Mouse (Mus musculus) lung, embryonic 16.5 days (tissue): Measurements from ENCODE around the gene Uso1. TPM values are rescaled to one million over a fixed set of nuclear protein-coding genes. Genes with fewer than 3 reads are reported as not detected.

Experiments
- ATAC-seq: fragments of 200-750 bp; cut with Nextera tagmentation; 2 replicates; pipeline ENCODE4 v1.8.0; 2017; ENCODE audit warnings: low read depth, mild to moderate bottlenecking, moderate library complexity
- H3K27ac ChIP-seq: fragments of 300-500 bp; sonication (generic); 2 replicates; pipeline ENCODE4 v1.5.1; 2014; ENCODE audit warnings: mild to moderate bottlenecking, control low read depth, low read length
- H3K27me3 ChIP-seq: fragments of 300-500 bp; sonication (generic); 2 replicates; pipeline ENCODE4 v1.6.1; 2014; ENCODE audit warnings: low read depth, low read length, mixed read lengths; ENCODE audit not compliant: control insufficient read depth, insufficient read depth
- H3K36me3 ChIP-seq: fragments of 300-500 bp; sonication (generic); 2 replicates; pipeline ENCODE4 v1.6.1; 2014; ENCODE audit warnings: low read length; ENCODE audit not compliant: control insufficient read depth, insufficient read depth
- H3K4me1 ChIP-seq: fragments of 300-500 bp; sonication (generic); replicated peaks from 2 replicates; pipeline ENCODE4 v1.6.1; 2014; ENCODE audit warnings: low read length, mixed read lengths; ENCODE audit not compliant: control insufficient read depth, insufficient read depth
- H3K4me2 ChIP-seq: fragments of 300-500 bp; sonication (generic); 2 replicates; pipeline ENCODE4 v1.6.1; 2014; ENCODE audit warnings: low read depth, low read length, control low read depth
- H3K4me3 ChIP-seq: fragments of 300-500 bp; sonication (generic); 2 replicates; pipeline ENCODE4 v1.5.1; 2014; ENCODE audit warnings: mild to moderate bottlenecking, low read length, control low read depth
- H3K9ac ChIP-seq: fragments of 300-500 bp; sonication (generic); 2 replicates; pipeline ENCODE4 v1.6.1; 2014; ENCODE audit warnings: low read length, control low read depth
- H3K9me3 ChIP-seq: fragments of 300-500 bp; sonication (generic); 2 replicates; pipeline ENCODE4 v1.6.1; 2016; ENCODE audit warnings: low read length; ENCODE audit not compliant: control insufficient read depth
- WGBS: fragments of 180-500 bp; shearing (Covaris S2); extraction: QIAGEN DNeasy Blood & Tissue Kit; methylation state at CpG from one replicate; pipeline ENCODE4 v1.1.7; 2014; 5-methylcytosine and 5-hydroxymethylcytosine counted together
- polyA plus RNA-seq: library from polyadenylated mRNA; unstranded; fragments of >200 nt; fragmentation: Nextera tagmentation; extraction: Ambion mirVana; gene quantifications from 2 replicates; pipeline ENCODE4 v1.2.1, GENCODE M21; 2015

Uso1 gene
- polyA plus RNA-seq, 1 experiment from 2014 or later: 37.7 TPM

- no peak overlapping the region for H3K9ac ChIP-seq
- WGBS: 35% methylated on average over 29 of the region's 29 CpGs
- no peaks in the 10 kb centered on the region for H3K36me3 ChIP-seq
- peak overlapping the region; percentile 28 for H3K4me2 ChIP-seq
- H3K4me3 ChIP-seq: no peak overlapping the region
- ATAC-seq: peak; percentile 23; the same call in 1 of the 2 replicates
- no peaks in the 10 kb centered on the region; the same call in 1 of the 2 replicates for H3K4me1 ChIP-seq
- no peaks in the 10 kb centered on the region for H3K27me3 ChIP-seq
- no peak overlapping the region for H3K27ac ChIP-seq
- H3K9me3 ChIP-seq: no peaks in the 10 kb centered on the region
Observed at GRCm38 (mm10) chr5:92239333-92240232, 101.8 kb downstream of the Uso1 start.

GRCm38 (mm10) chr5:92240769-92241168 is 103.0 kb downstream of the Uso1 start:
- no peak overlapping the region for H3K4me3 ChIP-seq
- ATAC-seq: no peak
- no peaks in the 10 kb centered on the region for H3K9me3 ChIP-seq
- H3K27me3 ChIP-seq: no peaks in the 10 kb centered on the region
- H3K27ac ChIP-seq: no peak overlapping the region
- no peak overlapping the region for H3K4me2 ChIP-seq
- no peaks in the 10 kb centered on the region for H3K4me1 ChIP-seq
- no peaks in the 10 kb centered on the region for H3K36me3 ChIP-seq
- 89% methylated on average over 12 of the region's 12 CpGs for whole genome bisulfite sequencing
- no peak overlapping the region for H3K9ac ChIP-seq

- Histone ChIP-seq H3K27ac (no peak overlapping the region), H3K9ac (no peak overlapping the region), H3K9me3 (no peaks in the 10 kb centered on the region), H3K36me3 (no peaks in the 10 kb centered on the region), H3K4me1 (no peaks in the 10 kb centered on the region), H3K4me2 (no peak overlapping the region), H3K27me3 (no peaks in the 10 kb centered on the region), H3K4me3 (no peak overlapping the region)
- 96% methylated on average over 2 of the region's 2 CpGs for whole genome bisulfite sequencing
- ATAC-seq: no peak
Observed at GRCm38 (mm10) chr5:92244900-92245299, 107.2 kb downstream of the Uso1 start.

- H3K4me1 ChIP-seq: no peaks in the 10 kb centered on the region
- no peaks in the 10 kb centered on the region for H3K9me3 ChIP-seq
- no peak for ATAC-seq
- no peaks in the 10 kb centered on the region for H3K36me3 ChIP-seq
- H3K27me3 ChIP-seq: no peaks in the 10 kb centered on the region
- no peak overlapping the region for H3K27ac ChIP-seq
- H3K4me2 ChIP-seq: no peak overlapping the region
- 81% methylated on average over 9 of the region's 9 CpGs for WGBS
- H3K4me3 ChIP-seq: no peak overlapping the region
- no peak overlapping the region for H3K9ac ChIP-seq
Observed at GRCm38 (mm10) chr5:92245483-92245882, 107.7 kb downstream of the Uso1 start.

DNA sequence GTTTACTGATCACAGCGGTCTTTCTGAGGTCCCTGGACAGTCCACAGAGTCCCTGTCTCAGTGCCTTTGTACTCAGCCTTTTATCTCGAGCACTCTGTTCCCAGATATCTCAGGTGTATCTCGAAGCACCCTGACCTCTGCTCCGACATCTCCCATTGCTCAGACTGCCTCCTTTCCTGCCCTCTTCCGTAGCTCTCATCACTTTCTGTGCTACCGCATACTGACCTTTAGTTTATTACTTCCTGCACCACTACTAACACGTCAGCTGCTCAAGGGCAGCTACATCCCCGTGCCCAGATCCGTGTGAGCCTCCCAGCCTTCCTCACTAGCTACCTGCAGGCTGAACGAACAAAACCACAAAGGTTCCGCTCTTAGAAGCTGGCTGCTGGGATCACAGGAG is 110.9 kb downstream of the Uso1 start:
- Histone ChIP-seq H3K9ac (no peak overlapping the region), H3K27ac (no peak overlapping the region), H3K36me3 (no peaks in the 10 kb centered on the region), H3K4me2 (no peak overlapping the region), H3K9me3 (no peaks in the 10 kb centered on the region), H3K4me3 (no peak overlapping the region), H3K4me1 (no peaks in the 10 kb centered on the region), H3K27me3 (no peaks in the 10 kb centered on the region)
- ATAC-seq: no peak
- 72% methylated on average over 11 of the region's 11 CpGs for WGBS

DNA sequence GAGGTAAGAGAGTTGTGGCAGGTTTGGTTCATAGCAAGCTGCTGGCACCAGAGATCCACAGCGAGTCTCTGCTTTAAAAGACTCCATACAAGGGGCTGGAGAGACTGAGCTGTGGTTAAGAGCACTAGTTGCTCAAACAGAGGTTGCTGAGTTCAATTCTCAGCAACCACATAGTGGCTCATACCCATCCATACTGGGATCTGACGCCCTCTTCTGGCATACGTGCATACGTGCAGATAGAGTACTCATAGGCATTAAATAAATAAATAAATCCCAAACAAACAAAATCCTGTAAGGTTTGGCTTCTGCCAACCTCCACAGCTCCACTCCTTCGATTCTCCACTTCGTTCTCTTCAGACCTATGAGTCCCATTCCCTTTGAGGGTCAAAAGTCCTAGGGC is 114.3 kb downstream of the Uso1 start:
- H3K27ac ChIP-seq: no peak overlapping the region
- 89% methylated on average over 6 of the region's 6 CpGs for WGBS
- no peaks in the 10 kb centered on the region for H3K27me3 ChIP-seq
- no peak overlapping the region for H3K4me2 ChIP-seq
- no peaks in the 10 kb centered on the region for H3K36me3 ChIP-seq
- no peaks in the 10 kb centered on the region for H3K4me1 ChIP-seq
- ATAC-seq: no peak
- H3K4me3 ChIP-seq: no peak overlapping the region
- no peaks in the 10 kb centered on the region for H3K9me3 ChIP-seq
- H3K9ac ChIP-seq: no peak overlapping the region

Other genes with a start within 250 kb of the Uso1 start
- 62.9 and 69.1 TPM in 2 replicates for gene Rchy1, start 174.9 kb upstream of the Uso1 start, polyA plus RNA-seq
- gene Odaph, start 150.5 kb upstream of the Uso1 start, polyA plus RNA-seq: not detected in 2 replicates
- gene Cdkl2, start 94.1 kb upstream of the Uso1 start, polyA plus RNA-seq: 4.0 and 4.5 TPM in 2 replicates
- gene G3bp2, start 54.2 kb upstream of the Uso1 start, polyA plus RNA-seq: 124 and 144 TPM in 2 replicates
- not detected in 2 replicates for gene U90926, start 77.5 kb downstream of the Uso1 start, polyA plus RNA-seq
- 0.16 and 0.25 TPM in 2 replicates for gene Ppef2, start 118.3 kb downstream of the Uso1 start, polyA plus RNA-seq
- gene Naaa, start 140.2 kb downstream of the Uso1 start, polyA plus RNA-seq: 12.9 and 15.6 TPM in 2 replicates
- gene Sdad1, start 172.5 kb downstream of the Uso1 start, polyA plus RNA-seq: 24.7 and 30.8 TPM in 2 replicates
- not detected in 2 replicates for gene Cxcl9, start 190.1 kb downstream of the Uso1 start, polyA plus RNA-seq
- 9.3 and 12.6 TPM in 2 replicates for gene Art3, start 193.9 kb downstream of the Uso1 start, polyA plus RNA-seq
- gene Cxcl10, start 211.0 kb downstream of the Uso1 start, polyA plus RNA-seq: 0.57 and 2.7 TPM in 2 replicates